Mouse (Mus musculus): ENCODE results near the gene Bace1.
A peak's percentile ranks its signal among the peaks of the same experiment; 100 is the strongest.
"Not testable (repeated sequence)": the region's sequence is repeated elsewhere in the genome, so short reads cannot be mapped to it uniquely, and the experiment has no call there.

Gene Bace1

GRCm38 (mm10) chr9:45839139-45839981 lies 980 bp downstream of the Bace1 start:
- no peak for DNase-seq

GRCm38 (mm10) chr9:45839982-45840300 lies 1.6 kb downstream of the Bace1 start:
- no peak for DNase-seq

GRCm38 (mm10) chr9:45840331-45840730 lies 2.0 kb downstream of the Bace1 start:
- DNase-seq: no peak

GRCm38 (mm10) chr9:45841458-45841857 lies 3.1 kb downstream of the Bace1 start:
- no peak for DNase-seq

GRCm38 (mm10) chr9:45843007-45843406 lies 4.6 kb downstream of the Bace1 start:
- no peak for DNase-seq

DNA sequence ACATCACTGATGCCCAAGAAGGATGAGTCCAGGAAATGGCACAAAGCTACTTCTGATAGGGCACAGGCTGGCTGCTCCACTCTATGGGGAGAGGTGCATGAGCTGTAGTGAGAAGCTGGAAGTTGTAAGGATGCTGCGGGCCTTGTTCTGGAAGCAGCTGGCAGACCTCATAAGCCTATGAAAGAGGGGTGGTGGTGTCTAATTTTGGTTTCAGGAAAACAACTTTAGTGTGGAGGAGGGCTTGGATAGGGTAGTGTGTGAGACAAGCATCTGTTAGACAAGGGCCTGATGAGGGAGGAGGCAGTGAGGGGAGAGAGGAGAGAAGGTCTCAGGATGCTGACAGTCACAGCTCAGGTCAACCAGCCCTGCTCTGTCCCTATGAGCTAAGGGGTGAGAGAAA lies 5.4 kb downstream of the Bace1 start:
- no peak for DNase-seq

GRCm38 (mm10) chr9:45845541-45845940 lies 7.2 kb downstream of the Bace1 start:
- DNase-seq: no peak

- not testable (repeated sequence) for DNase-seq
These were observed 7.8 kb downstream of the Bace1 start for GRCm38 (mm10) chr9:45846176-45846575.

DNA sequence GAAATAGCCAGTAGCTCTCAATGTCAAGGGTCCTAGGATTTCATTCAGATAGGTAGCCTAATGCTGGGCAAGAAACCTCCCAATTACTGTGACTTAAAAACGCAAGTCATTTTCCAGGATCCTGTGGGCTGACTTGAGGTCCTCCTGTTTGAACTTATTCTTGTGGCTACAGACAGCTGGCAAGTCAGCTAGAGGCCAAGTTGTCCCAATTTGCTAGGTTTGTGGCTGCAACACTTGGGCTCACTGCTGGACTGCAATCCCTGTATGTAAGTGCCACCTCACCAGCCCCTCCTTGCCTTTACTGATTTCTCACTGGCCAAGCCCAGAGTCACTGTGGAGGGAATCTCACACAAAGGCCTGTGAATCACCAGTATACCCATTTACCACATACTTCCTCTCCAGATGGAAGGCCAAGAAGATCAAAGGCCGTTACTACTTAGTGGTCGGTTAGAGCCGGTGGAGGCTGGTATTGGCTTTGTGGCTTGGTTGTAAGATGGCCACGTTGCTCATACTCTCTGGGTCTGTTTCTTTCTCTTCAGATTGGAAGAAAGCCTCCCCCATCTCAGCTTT lies 8.6 kb downstream of the Bace1 start:
- DNase-seq: no peak

- DNase-seq: no peak
These were observed 11.4 kb downstream of the Bace1 start for GRCm38 (mm10) chr9:45849528-45850408.

- DNase-seq: no peak
These were observed 12.3 kb downstream of the Bace1 start for GRCm38 (mm10) chr9:45850528-45851155.

DNA sequence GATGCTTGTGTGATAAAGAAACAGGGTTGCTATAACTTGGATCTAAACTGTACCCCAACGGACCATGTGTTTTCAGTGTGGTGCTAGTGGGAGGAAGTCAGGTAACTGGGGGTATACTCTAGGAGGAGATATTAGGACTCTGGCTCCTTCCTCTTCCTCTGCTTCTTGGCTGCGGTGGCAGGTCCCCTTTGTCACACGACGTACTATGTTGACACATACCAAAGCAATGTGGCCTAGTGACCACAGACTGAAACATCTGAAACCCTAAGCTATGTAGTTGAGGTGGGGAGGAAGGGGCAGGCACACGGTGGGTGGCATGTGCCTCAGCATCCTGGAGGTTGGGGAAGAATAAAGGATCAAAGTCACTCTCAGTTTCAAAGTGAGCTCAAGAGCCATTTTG lies 12.9 kb downstream of the Bace1 start:
- no peak for DNase-seq

DNA sequence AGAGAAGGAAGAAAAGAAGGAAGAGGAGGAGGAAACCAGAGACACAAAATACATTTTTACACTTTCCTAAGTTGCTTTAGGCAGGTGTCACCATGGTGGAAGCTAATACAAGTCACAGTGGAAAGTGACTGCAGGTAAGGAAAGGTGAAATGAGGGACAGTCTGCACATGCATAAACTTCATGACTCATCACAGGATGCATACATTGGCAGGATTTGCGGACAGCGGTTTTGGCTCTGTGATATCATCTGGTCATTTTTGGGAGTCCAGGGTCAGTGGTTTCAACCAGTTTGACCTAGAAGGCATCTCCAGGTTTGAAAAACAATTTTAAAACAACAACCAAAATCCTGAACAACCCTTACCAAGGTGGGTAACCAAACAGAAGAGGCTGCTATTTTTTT lies 13.4 kb downstream of the Bace1 start:
- no peak for DNase-seq

DNA sequence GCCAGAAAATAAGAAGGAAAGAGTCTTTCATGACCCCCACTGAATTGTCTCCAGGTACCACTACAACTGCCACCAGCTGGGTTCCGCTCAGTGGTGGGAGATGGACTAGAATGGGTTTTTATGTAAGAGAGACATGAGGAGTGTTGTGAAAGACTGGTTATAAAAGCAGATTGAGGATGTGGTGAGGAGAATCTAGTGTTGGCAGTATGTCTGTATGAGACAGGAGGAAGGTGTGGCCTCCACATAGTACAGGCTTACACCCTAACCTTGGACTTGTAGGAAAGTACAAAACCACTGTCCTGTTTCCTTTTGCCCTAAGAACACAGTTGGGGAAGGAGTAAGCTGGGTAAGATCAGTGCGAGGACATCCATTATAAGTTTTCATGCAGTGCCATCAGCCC lies 15.3 kb downstream of the Bace1 start:
- DNase-seq: no peak

DNA sequence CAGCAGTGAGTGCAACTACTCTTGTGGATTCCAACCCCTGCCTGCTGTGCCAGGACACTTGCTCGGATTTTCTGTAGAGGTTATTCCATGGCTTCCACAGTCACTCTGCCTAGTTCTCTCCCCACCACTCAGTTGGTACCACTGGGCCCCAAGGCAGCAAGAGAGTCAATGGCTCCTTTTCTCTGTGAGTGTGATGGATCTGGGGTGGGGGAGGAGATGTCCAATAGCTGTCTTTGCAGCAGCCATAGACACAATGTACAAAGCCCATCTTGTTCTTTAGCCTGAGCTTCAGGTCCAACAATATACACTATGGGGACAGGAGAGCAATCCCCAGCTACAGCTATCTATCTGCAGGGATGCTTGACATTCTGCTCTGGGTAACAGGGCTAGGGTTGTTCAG lies 15.8 kb downstream of the Bace1 start:
- no peak for DNase-seq

- no peak for DNase-seq
These were observed 21.0 kb downstream of the Bace1 start for GRCm38 (mm10) chr9:45859364-45859763.

GRCm38 (mm10) chr9:45861813-45862212 lies 23.4 kb downstream of the Bace1 start:
- no peak for DNase-seq

DNA sequence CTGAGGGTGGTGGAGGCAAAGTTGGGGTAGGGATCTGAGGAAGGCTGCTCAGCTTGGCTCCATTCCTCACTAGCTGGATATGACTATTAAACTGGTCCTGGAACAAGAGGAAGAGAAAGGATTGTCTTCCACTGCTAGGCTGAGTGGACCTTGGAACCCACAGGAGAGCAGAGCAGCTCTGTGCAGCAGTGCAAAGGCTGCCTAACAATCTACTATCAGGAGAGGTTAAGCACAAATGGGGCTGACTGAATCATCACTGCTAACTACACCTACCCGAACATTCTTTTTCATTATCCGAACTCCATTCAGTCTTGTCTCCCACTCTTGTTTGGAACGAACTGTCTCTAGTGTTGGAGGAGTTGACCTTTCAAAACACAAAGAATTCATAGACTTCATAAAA lies 30.8 kb downstream of the Bace1 start:
- DNase-seq: no peak

DNA sequence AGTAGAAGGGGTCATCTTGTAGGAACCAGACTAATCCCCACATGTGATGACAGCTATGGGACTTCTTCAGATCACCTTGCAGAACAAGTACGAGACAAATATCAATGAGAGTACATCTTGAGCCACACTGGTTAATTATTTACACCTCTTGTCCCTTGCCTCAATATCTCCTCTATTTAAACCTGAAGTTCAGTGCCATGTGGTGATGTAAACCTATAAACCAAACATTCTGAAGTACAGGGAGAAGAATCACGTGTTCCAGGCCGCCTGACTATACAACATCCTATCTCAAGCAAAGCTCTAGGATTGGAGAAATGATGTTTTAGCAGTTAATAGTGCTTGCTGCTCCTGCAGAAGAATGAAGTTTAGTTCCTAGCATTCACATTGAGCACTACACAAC lies 31.9 kb downstream of the Bace1 start:
- DNase-seq: no peak

DNA sequence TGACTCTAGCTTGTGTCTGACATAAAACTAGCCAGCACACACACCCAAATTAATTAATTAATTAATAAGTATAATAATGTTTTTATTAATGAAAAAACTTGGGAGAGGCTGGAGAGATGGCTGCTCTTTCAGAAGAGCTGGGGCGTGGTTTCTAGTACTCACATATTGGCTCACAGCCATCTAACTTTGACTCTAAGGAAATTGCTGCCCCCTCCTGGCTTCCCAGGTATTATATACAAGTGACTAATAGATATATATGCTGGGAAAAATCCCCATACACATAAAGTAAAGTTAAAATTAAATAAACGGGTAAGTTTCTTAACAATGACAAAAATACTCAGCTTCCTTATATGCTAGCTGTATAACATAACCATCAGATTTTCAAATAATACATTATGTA lies 39.5 kb downstream of the Bace1 start:
- DNase-seq: peak; percentile 18

- no peak for DNase-seq
These were observed 55.3 kb downstream of the Bace1 start for GRCm38 (mm10) chr9:45893681-45894080.

DNA sequence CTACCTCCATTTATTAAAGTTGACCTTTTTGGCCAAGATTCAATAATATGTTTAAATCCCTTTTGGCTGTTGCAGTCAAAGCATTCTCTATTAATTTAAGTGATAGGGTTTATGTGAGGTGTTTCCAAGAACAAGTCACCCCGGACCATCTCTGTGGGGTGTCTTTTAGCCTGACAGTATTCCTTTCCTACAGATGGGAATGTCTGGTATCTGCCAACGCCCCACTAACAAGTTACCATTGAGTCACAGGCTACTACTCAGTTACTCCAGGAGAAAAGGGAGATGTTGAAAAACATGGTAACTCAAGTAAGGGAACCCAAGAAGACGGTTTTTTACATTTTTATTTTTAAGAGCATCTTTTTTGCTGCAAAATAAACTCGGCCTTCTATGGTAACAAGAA lies 66.8 kb downstream of the Bace1 start:
- DNase-seq: no peak

GRCm38 (mm10) chr9:45905811-45906237 lies 67.4 kb downstream of the Bace1 start:
- DNase-seq: peak; percentile 32
